ENCODE assay signal across 8 mouse cellular contexts in the genomic region with DNA sequence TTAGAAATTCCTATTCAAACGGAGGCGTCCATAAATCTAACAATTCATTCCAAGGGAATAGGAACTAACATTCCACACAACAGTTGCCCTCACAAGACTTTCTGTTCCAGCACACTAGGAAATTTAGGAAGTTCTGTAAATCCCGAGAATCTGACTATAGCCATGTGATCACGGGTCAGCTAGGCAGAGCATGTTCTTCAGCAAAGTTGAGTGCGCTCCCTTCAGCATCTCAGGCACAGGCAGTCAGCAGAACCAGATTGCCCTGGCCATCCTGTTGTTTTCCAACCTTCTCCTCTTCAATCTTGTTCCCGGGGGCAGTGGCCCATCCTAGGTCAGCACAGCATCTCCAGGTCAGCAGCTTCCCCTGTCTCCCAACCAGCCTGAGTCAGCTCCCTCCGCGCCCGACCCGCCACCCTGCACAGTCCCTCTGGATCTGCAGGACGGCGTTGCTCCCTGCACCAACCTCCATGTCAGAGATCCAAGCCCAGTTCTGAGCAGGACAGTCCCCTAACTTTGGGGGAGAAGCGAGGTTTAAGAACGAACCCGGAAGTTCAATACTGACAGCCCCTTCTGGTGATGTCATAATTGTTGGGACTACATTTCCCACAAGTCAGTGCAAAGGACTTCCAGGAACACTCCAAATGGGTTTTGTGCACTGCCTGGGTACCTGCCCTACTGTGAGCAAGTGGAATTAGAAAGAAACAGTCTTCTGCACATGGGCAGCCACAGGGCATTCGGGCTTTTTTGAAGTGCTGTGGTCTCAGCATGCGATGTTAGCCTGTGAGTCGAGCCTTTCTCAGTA. TPM values are rescaled to one million over a fixed set of nuclear protein-coding genes. Genes with fewer than 3 reads are reported as not detected.
DNase-seq lines count a peak whose midpoint lies in the region; ATAC-seq and TF ChIP-seq lines count a peak whose summit lies in the region.

No protein-coding gene starts in this region.

- 0 out of 2 replicates have a peak, but pooled peaks cover 9% of the 10 kb centered on the region for H3K9me3 ChIP-seq in forebrain, embryonic 12.5 days
- peaks cover 8% of the 10 kb centered on the region; the same call in 1 of the 2 replicates for H3K9me3 ChIP-seq in heart, postnatal 0 days (replicated peaks; ENCODE audit: control insufficient read depth, low read length)
- no peaks in the 10 kb centered on the region for H3K9me3 ChIP-seq in liver, embryonic 14.5 days (ENCODE audit: control insufficient read depth, low read length)
- no peaks in the 10 kb centered on the region for H3K9me3 ChIP-seq in stomach, embryonic 15.5 days

- TF ChIP-seq EP300 in heart, postnatal 0 days (IDR thresholded peaks at IDR 0.05; ENCODE audit: low read depth): no peak
- TF ChIP-seq EP300 in liver, embryonic 14.5 days (IDR thresholded peaks at IDR 0.05; ENCODE audit: low read depth): no peak

- H3K9ac ChIP-seq in forebrain, embryonic 12.5 days: peak overlapping the region; percentile 69
- H3K9ac ChIP-seq in heart, postnatal 0 days (replicated peaks; ENCODE audit: low read depth, low read length): peak overlapping the region; percentile 74
- peak overlapping the region; percentile 82 for H3K9ac ChIP-seq in liver, embryonic 14.5 days (replicated peaks)
- peak overlapping the region; percentile 31; the same call in 1 of the 2 replicates for H3K9ac ChIP-seq in stomach, embryonic 15.5 days

- peak overlapping the region; percentile 70 for H3K4me3 ChIP-seq in forebrain, embryonic 12.5 days (replicated peaks)
- peak overlapping the region; percentile 91 for H3K4me3 ChIP-seq in heart, postnatal 0 days (ENCODE audit: low read depth, low read length)
- peak overlapping the region; percentile 80 to 81 for H3K4me3 ChIP-seq in liver, embryonic 14.5 days (ENCODE audit: insufficient read depth in 1 of 2, low read depth in 2 of 2, low read length in 2 of 2)
- H3K4me3 ChIP-seq in stomach, embryonic 15.5 days (replicated peaks): peak overlapping the region; percentile 78

- H3K4me2 ChIP-seq in forebrain, embryonic 12.5 days: peak overlapping the region; percentile 69
- peak overlapping the region; percentile 72 for H3K4me2 ChIP-seq in heart, postnatal 0 days (ENCODE audit: low read depth, low read length)
- peak overlapping the region; percentile 70 for H3K4me2 ChIP-seq in liver, embryonic 14.5 days (ENCODE audit: low read depth)
- H3K4me2 ChIP-seq in stomach, embryonic 15.5 days: peak overlapping the region; percentile 71

- H3K36me3 ChIP-seq in forebrain, embryonic 12.5 days (replicated peaks): no peaks in the 10 kb centered on the region
- H3K36me3 ChIP-seq in heart, postnatal 0 days (replicated peaks; ENCODE audit: control insufficient read depth, insufficient read depth, low read length): no peaks in the 10 kb centered on the region
- H3K36me3 ChIP-seq in liver, embryonic 14.5 days (replicated peaks; ENCODE audit: control insufficient read depth, insufficient read depth, low read depth): no peaks in the 10 kb centered on the region
- H3K36me3 ChIP-seq in stomach, embryonic 15.5 days: no peaks in the 10 kb centered on the region

- 7% methylated on average over 18 of the region's 18 CpGs for WGBS in forebrain, embryonic 12.5 days
- WGBS in heart, postnatal 0 days: 8% methylated on average over 18 of the region's 18 CpGs
- WGBS in liver, embryonic 14.5 days (ENCODE audit: insufficient replicate concordance): 5% methylated on average over 18 of the region's 18 CpGs
- 6% methylated on average over 18 of the region's 18 CpGs for WGBS in stomach, embryonic 15.5 days

- no peak overlapping the region for H3K27ac ChIP-seq in forebrain, embryonic 12.5 days
- peak overlapping the region; percentile 70 for H3K27ac ChIP-seq in heart, postnatal 0 days (ENCODE audit: low read depth)
- H3K27ac ChIP-seq in liver, embryonic 14.5 days: no peak overlapping the region
- peak overlapping the region; percentile 26; the same call in 1 of the 2 replicates for H3K27ac ChIP-seq in stomach, embryonic 15.5 days

- peak; percentile 82 for DNase-seq in ES-CJ7 (ENCODE audit: low read depth, low spot score)
- peak; percentile 77 for DNase-seq in heart, postnatal 0 days (ENCODE audit: low spot score)
- DNase-seq in kidney, postnatal 36 days: peak; percentile 77 to 89
- DNase-seq in liver, embryonic 14.5 days (ENCODE audit: low read depth in 3 of 3, low spot score in 3 of 3): peak; percentile 70 to 77 (median 73)
- peak; percentile 60 for DNase-seq in neural tube, embryonic 10.5 days (ENCODE audit: extremely low spot score, low spot score)

- TF ChIP-seq CTCF in heart, postnatal 0 days (IDR thresholded peaks at IDR 0.05; ENCODE audit: low read depth): no peak
- TF ChIP-seq CTCF in liver, embryonic 14.5 days (IDR thresholded peaks at IDR 0.05; ENCODE audit: low read depth): no peak

- H3K4me1 ChIP-seq in forebrain, embryonic 12.5 days: peaks cover 6% of the 10 kb centered on the region
- no peaks in the 10 kb centered on the region for H3K4me1 ChIP-seq in heart, postnatal 0 days (ENCODE audit: control insufficient read depth, insufficient read depth)
- H3K4me1 ChIP-seq in liver, embryonic 14.5 days (replicated peaks; ENCODE audit: control insufficient read depth in 2 of 2, insufficient read depth in 2 of 2, low read length in 1 of 2): peaks cover 0 to 6% of the 10 kb centered on the region in 2 experiments; a peak in 1 of 4 replicates
- H3K4me1 ChIP-seq in stomach, embryonic 15.5 days: 0 out of 2 replicates have a peak, but pooled peaks cover 4% of the 10 kb centered on the region

- H3K27me3 ChIP-seq in forebrain, embryonic 12.5 days: no peaks in the 10 kb centered on the region
- H3K27me3 ChIP-seq in heart, postnatal 0 days (ENCODE audit: control insufficient read depth, insufficient read depth, low read length): no peaks in the 10 kb centered on the region
- H3K27me3 ChIP-seq in liver, embryonic 14.5 days (ENCODE audit: control insufficient read depth, insufficient read depth, low read length): no peaks in the 10 kb centered on the region
- no peaks in the 10 kb centered on the region for H3K27me3 ChIP-seq in stomach, embryonic 15.5 days (replicated peaks)

- peak; percentile 100 for ATAC-seq in cerebellum, adult (ENCODE audit: insufficient number of reproducible peaks, low FRiP score, low TSS enrichment)
- peak; percentile 99 for ATAC-seq in forebrain, embryonic 12.5 days (ENCODE audit: low FRiP score)
- ATAC-seq in heart, postnatal 0 days (ENCODE audit: insufficient read depth, low read depth): peak; percentile 95
- peak; percentile 96 for ATAC-seq in liver, embryonic 14.5 days (ENCODE audit: insufficient read depth)
- ATAC-seq in stomach, embryonic 15.5 days (ENCODE audit: insufficient read depth, low FRiP score, low read depth): peak; percentile 96

RNA-seq across cellular contexts. Expression of a gene that starts 9.5 kb away (rescaled TPM):
- polyA plus RNA-seq in forebrain, embryonic 12.5 days (2016; fragmentation: Nextera tagmentation; extraction: Ambion mirVana): 2.8 and 3.4 TPM in 2 replicates
- total RNA-seq in heart, postnatal 0 days (2014; rRNA removed; ENCODE audit: low replicate concordance): 0.54 and 1.3 TPM in 2 replicates
- polyA plus RNA-seq in heart, postnatal 0 days (2015; fragmentation: Nextera tagmentation; extraction: Ambion mirVana): 0.48 and 0.82 TPM in 2 replicates
- 0.27 and 0.49 TPM in 2 replicates for polyA plus RNA-seq in liver, embryonic 14.5 days (2012; rRNA removed)
- 0.28 and 0.34 TPM in 2 replicates for polyA plus RNA-seq in liver, embryonic 14.5 days (2014; fragmentation: Nextera tagmentation; extraction: Ambion mirVana)
- polyA plus RNA-seq in stomach, embryonic 15.5 days (2015; fragmentation: Nextera tagmentation; extraction: Ambion mirVana): 1.8 and 1.9 TPM in 2 replicates

RNA-seq across cellular contexts. Expression of a gene that starts 37.5 kb away (rescaled TPM):
- polyA plus RNA-seq in forebrain, embryonic 12.5 days (2016; fragmentation: Nextera tagmentation; extraction: Ambion mirVana): 0.65 and 1.1 TPM in 2 replicates
- total RNA-seq in heart, postnatal 0 days (2014; rRNA removed; ENCODE audit: low replicate concordance): not detected in 2 replicates
- 0.86 and 1.3 TPM in 2 replicates for polyA plus RNA-seq in heart, postnatal 0 days (2015; fragmentation: Nextera tagmentation; extraction: Ambion mirVana)
- polyA plus RNA-seq in liver, embryonic 14.5 days (2012; rRNA removed): 0.42 and 0.44 TPM in 2 replicates
- 0.24 TPM in 1 of 2 replicates, not detected in the other for polyA plus RNA-seq in liver, embryonic 14.5 days (2014; fragmentation: Nextera tagmentation; extraction: Ambion mirVana)
- 0.77 and 0.94 TPM in 2 replicates for polyA plus RNA-seq in stomach, embryonic 15.5 days (2015; fragmentation: Nextera tagmentation; extraction: Ambion mirVana)

Comparison
In these comparisons a context has a peak if more than half of its experiments do, and no peak if none do; other contexts are left out.
1. H3K27ac ChIP-seq: peak in heart, postnatal 0 days (single experiment) and stomach, embryonic 15.5 days (single experiment); none in forebrain, embryonic 12.5 days (single experiment) and liver, embryonic 14.5 days (single experiment).
2. H3K9ac ChIP-seq: peak in every context shown above with its lines; median percentile 82 in liver, embryonic 14.5 days; 74 in heart, postnatal 0 days; 69 in forebrain, embryonic 12.5 days; 31 in stomach, embryonic 15.5 days.
3. Peak in every context shown above with its lines, with median percentiles within 50 percentile points of each other: DNase-seq, ATAC-seq, H3K4me2 ChIP-seq and H3K4me3 ChIP-seq.